Mouse (Mus musculus) hindbrain, embryonic 12.5 days (tissue): ENCODE data around the gene Vmn1r226. TPM values are rescaled to one million over a fixed set of nuclear protein-coding genes. Genes with fewer than 3 reads are reported as not detected.

Source experiments
- ATAC-seq: fragments of 200-750 bp; cut with Nextera tagmentation; 2 replicates; pipeline ENCODE4 v1.8.0; 2017; ENCODE audit warnings: moderate TSS enrichment; ENCODE audit not compliant: low FRiP score
- H3K27ac ChIP-seq: fragments of 300-500 bp; sonication (generic); 2 replicates; pipeline ENCODE4 v1.5.1; 2016; ENCODE audit warnings: mild to moderate bottlenecking
- H3K27me3 ChIP-seq: fragments of 300-500 bp; sonication (generic); 2 replicates; pipeline ENCODE4 v1.6.1; 2016; ENCODE audit warnings: mild to moderate bottlenecking
- H3K36me3 ChIP-seq: fragments of 300-500 bp; sonication (generic); 2 replicates; pipeline ENCODE4 v1.6.1; 2016; ENCODE audit warnings: mild to moderate bottlenecking
- H3K4me1 ChIP-seq: fragments of 300-500 bp; sonication (generic); 2 replicates; pipeline ENCODE4 v1.6.1; 2016
- H3K4me2 ChIP-seq: fragments of 300-500 bp; sonication (generic); replicated peaks from 2 replicates; pipeline ENCODE4 v1.6.1; 2016; ENCODE audit warnings: mild to moderate bottlenecking
- H3K4me3 ChIP-seq: fragments of 300-500 bp; sonication (generic); 2 replicates; pipeline ENCODE4 v1.5.1; 2016; ENCODE audit warnings: mild to moderate bottlenecking
- H3K9ac ChIP-seq: fragments of 300-500 bp; sonication (generic); 2 replicates; pipeline ENCODE4 v1.6.1; 2016; ENCODE audit warnings: mild to moderate bottlenecking, moderate library complexity
- H3K9me3 ChIP-seq: fragments of 300-500 bp; sonication (generic); replicated peaks from 2 replicates; pipeline ENCODE4 v1.6.1; 2016; ENCODE audit warnings: mild to moderate bottlenecking
- WGBS: fragments of 180-500 bp; shearing (Covaris S2); methylation state at CpG from one replicate; pipeline ENCODE4 v1.1.7; 2016; 5-methylcytosine and 5-hydroxymethylcytosine counted together
- polyA plus RNA-seq: library from polyadenylated mRNA; unstranded; fragments of >200 nt; fragmentation: Nextera tagmentation; extraction: Ambion mirVana; gene quantifications from 2 replicates; pipeline ENCODE4 v1.2.1, GENCODE M21; 2016

The Vmn1r226 gene
- not detected in 2 replicates for polyA plus RNA-seq

- no peak for ATAC-seq
- no peaks in the 10 kb centered on the region for H3K27me3 ChIP-seq
- no peaks in the 10 kb centered on the region for H3K4me1 ChIP-seq
- H3K4me3 ChIP-seq, result no peak within 1 kb of the TSS
- no peak within 1 kb of the TSS for H3K4me2 ChIP-seq
- H3K9ac ChIP-seq, result no peak within 1 kb of the TSS
- peaks cover 14% of the 10 kb centered on the region for H3K9me3 ChIP-seq
- H3K27ac ChIP-seq, result no peak within 1 kb of the TSS
- no peaks in the 10 kb centered on the region for H3K36me3 ChIP-seq
These were observed at the start of gene Vmn1r226 for GRCm38 (mm10) chr17:20682543-20682942. TSS of gene Vmn1r226 (plus strand) at chr17:20682843.

DNA sequence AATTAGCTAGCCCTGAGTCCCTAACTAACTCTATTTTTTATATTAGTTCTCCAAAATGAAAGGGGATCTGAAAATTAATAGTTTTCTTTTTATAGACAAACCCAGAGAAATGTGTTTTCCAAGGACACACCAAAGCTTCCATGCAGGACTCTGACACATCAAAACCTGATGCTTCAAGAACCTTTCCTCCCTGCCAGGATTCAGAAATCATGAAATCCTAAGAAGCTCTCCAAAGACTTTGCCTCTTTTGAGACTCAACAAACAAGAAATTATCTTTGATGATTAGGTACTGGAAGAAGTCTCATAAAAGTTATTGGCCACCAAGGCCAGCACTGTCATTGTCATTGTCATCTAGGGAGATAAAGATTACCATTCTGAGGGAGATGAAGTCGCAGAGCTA, 46.9 kb downstream of the Vmn1r226 start, which contains the start of gene Vmn1r227:
Gene Vmn1r227, plus strand, starts transcription at position 301 of the 400 bp plus-strand sequence.
- H3K9me3 ChIP-seq, result peaks cover 7% of the 10 kb centered on the region; the same call in 1 of the 2 replicates
- ATAC-seq, result no peak

More for the DNA sequence above, 46.9 kb downstream of the Vmn1r226 start, which contains the start of gene Vmn1r227:
- Histone ChIP-seq H3K9ac (no peak within 1 kb of the TSS), H3K36me3 (no peaks in the 10 kb centered on the region), H3K4me2 (no peak within 1 kb of the TSS), H3K4me3 (no peak within 1 kb of the TSS), H3K27me3 (no peaks in the 10 kb centered on the region), H3K27ac (no peak within 1 kb of the TSS), H3K4me1 (no peaks in the 10 kb centered on the region)
- WGBS, result 41% methylated on average over 1 of the region's 1 CpGs

Other genes starting within 250 kb of the Vmn1r226 start
- gene Vmn2r108, start 201.5 kb upstream of the Vmn1r226 start, polyA plus RNA-seq, result not detected in 2 replicates
- gene Vmn1r225, start 184.7 kb upstream of the Vmn1r226 start, polyA plus RNA-seq, result not detected in 2 replicates
- not detected in 2 replicates for gene Vmn2r109, start 118.1 kb upstream of the Vmn1r226 start, polyA plus RNA-seq
- 0.03 TPM in 1 of 2 replicates, not detected in the other for gene Vmn2r110, start 86.4 kb upstream of the Vmn1r226 start, polyA plus RNA-seq
- gene Fpr-rs3, start 58.0 kb upstream of the Vmn1r226 start, polyA plus RNA-seq, result not detected in 2 replicates
- gene Vmn1r227, start 47.0 kb downstream of the Vmn1r226 start, polyA plus RNA-seq, result not detected in 2 replicates
- not detected in 2 replicates for gene Vmn1r228, start 103.3 kb downstream of the Vmn1r226 start, polyA plus RNA-seq
- 0.03 TPM in 1 of 2 replicates, not detected in the other for gene Vmn1r229, start 128.7 kb downstream of the Vmn1r226 start, polyA plus RNA-seq
- gene Vmn1r230, start 157.6 kb downstream of the Vmn1r226 start, polyA plus RNA-seq, result not detected in 2 replicates
- not detected in 2 replicates for gene Vmn1r231, start 222.2 kb downstream of the Vmn1r226 start, polyA plus RNA-seq
- gene Vmn1r232, start 236.9 kb downstream of the Vmn1r226 start, polyA plus RNA-seq, result not detected in 2 replicates